18 mouse cellular contexts compared by ENCODE assay signal in genomic region chr9:117905045-117905747, GRCm38 (mm10).
DNase-seq lines count a peak whose midpoint lies in the region; ATAC-seq and TF ChIP-seq lines count a peak whose summit lies in the region.
"Had no signal": no experiment of that assay in that cellular context is flagged by ENCODE, and none has a peak within 500 bp of the region (broad histone marks: within the 10 kb centered on the region; RNA-seq: fewer than 3 reads in every experiment).

No protein-coding gene starts in this region.

- peak; percentile 10 for DNase-seq in kidney, adult 11 months
- no peak for DNase-seq in kidney, adult 8-10 months
- DNase-seq in adrenal gland, postnatal 10 days, result peak; percentile 33
- DNase-seq in cerebellum, adult 11-12 months, result peak; percentile 91
- DNase-seq in cerebellum, postnatal 36 days, result peak; percentile 71 to 78
- no peak for DNase-seq in liver
- no peak for DNase-seq in lung, postnatal 0 days (ENCODE audit: low spot score)
- no peak for DNase-seq in lung, postnatal 25 days (ENCODE audit: low spot score)
- DNase-seq: forebrain, postnatal 0 days; gastrocnemius, postnatal 25 days; lung, adult 18-20 months; right cerebral cortex, postnatal 4 days; thymus, adult 18-20 months had no signal

- no peaks in the 10 kb centered on the region for H3K36me3 ChIP-seq in lung, postnatal 0 days (ENCODE audit: insufficient read depth, low read length)
- H3K36me3 ChIP-seq: embryonic facial prominence, embryonic 12.5 days; intestine, embryonic 15.5 days; limb, embryonic 15.5 days; midbrain, embryonic 13.5 days had no signal

- no peaks in the 10 kb centered on the region for H3K9me3 ChIP-seq in lung, postnatal 0 days (ENCODE audit: low read length)
- H3K9me3 ChIP-seq: embryonic facial prominence, embryonic 12.5 days; intestine, embryonic 15.5 days; limb, embryonic 15.5 days; midbrain, embryonic 13.5 days had no signal

- TF ChIP-seq EP300 in lung, postnatal 0 days (IDR thresholded peaks at IDR 0.05), result no peak

- no peak overlapping the region for H3K4me2 ChIP-seq in lung, postnatal 0 days (replicated peaks; ENCODE audit: low read depth, low read length)
- H3K4me2 ChIP-seq: embryonic facial prominence, embryonic 12.5 days; intestine, embryonic 15.5 days; limb, embryonic 15.5 days; midbrain, embryonic 13.5 days had no signal

- H3K9ac ChIP-seq in lung, postnatal 0 days (replicated peaks; ENCODE audit: low read depth), result no peak overlapping the region
- H3K9ac ChIP-seq: embryonic facial prominence, embryonic 12.5 days; forebrain, postnatal 0 days; intestine, embryonic 15.5 days; limb, embryonic 15.5 days; midbrain, embryonic 13.5 days had no signal

- H3K4me3 ChIP-seq in lung, postnatal 0 days (ENCODE audit: low read depth, low read length), result no peak overlapping the region
- H3K4me3 ChIP-seq: embryonic facial prominence, embryonic 12.5 days; intestine, embryonic 15.5 days; limb, embryonic 15.5 days; midbrain, embryonic 13.5 days had no signal

- no peak for TF ChIP-seq CTCF in lung, postnatal 0 days (IDR thresholded peaks at IDR 0.05)

- no peaks in the 10 kb centered on the region for H3K27me3 ChIP-seq in lung, postnatal 0 days (replicated peaks; ENCODE audit: insufficient read depth, low read length)
- H3K27me3 ChIP-seq: embryonic facial prominence, embryonic 12.5 days; intestine, embryonic 15.5 days; limb, embryonic 15.5 days; midbrain, embryonic 13.5 days had no signal

- WGBS in lung, postnatal 0 days, result 85% methylated on average over 10 of the region's 10 CpGs

- H3K4me1 ChIP-seq in lung, postnatal 0 days (ENCODE audit: insufficient read depth, low read depth, low read length), result no peaks in the 10 kb centered on the region
- H3K4me1 ChIP-seq: embryonic facial prominence, embryonic 12.5 days; intestine, embryonic 15.5 days; limb, embryonic 15.5 days; midbrain, embryonic 13.5 days had no signal

- ATAC-seq in lung, postnatal 0 days, result no peak
- ATAC-seq: forebrain, postnatal 0 days; intestine, embryonic 15.5 days; midbrain, embryonic 13.5 days had no signal

- no peak overlapping the region for H3K27ac ChIP-seq in lung, postnatal 0 days (ENCODE audit: low read length)
- H3K27ac ChIP-seq: embryonic facial prominence, embryonic 12.5 days; intestine, embryonic 15.5 days; limb, embryonic 15.5 days; macrophage; midbrain, embryonic 13.5 days had no signal

Comparison
In these comparisons a context has a peak if more than half of its experiments do, and no peak if none do; other contexts are left out.
1. DNase-seq: peak in kidney, adult 11 months (single experiment), adrenal gland, postnatal 10 days (single experiment), cerebellum, adult 11-12 months (single experiment) and cerebellum, postnatal 36 days (2 of 2); none in kidney, adult 8-10 months (0 of 2), liver (single experiment), lung, postnatal 0 days (single experiment) and lung, postnatal 25 days (single experiment).